Mouse (Mus musculus) hindbrain, embryonic 14.5 days (tissue): ENCODE measurements around the gene Dhx58. TPM values are rescaled to one million over a fixed set of nuclear protein-coding genes. Genes with fewer than 3 reads are reported as not detected.

Source experiments
- ATAC-seq: fragments of 200-750 bp; cut with Nextera tagmentation; 2 replicates; pipeline ENCODE4 v1.8.0; 2017; ENCODE audit warnings: moderate number of reproducible peaks, mild to moderate bottlenecking, moderate TSS enrichment, moderate library complexity; ENCODE audit not compliant: low FRiP score
- DNase-seq: peaks from one replicate; pipeline ENCODE4 v3.0.0-alpha.2; 2015; ENCODE audit warnings: low spot score
- H3K27ac ChIP-seq: fragments of 300-500 bp; sonication (generic); 2 replicates; pipeline ENCODE4 v1.5.1; 2014; ENCODE audit warnings: mild to moderate bottlenecking, moderate library complexity
- H3K27me3 ChIP-seq: fragments of 300-500 bp; sonication (generic); 2 replicates; pipeline ENCODE4 v1.6.1; 2014; ENCODE audit warnings: mild to moderate bottlenecking, low read length, mixed read lengths; ENCODE audit not compliant: control insufficient read depth, insufficient read depth
- H3K36me3 ChIP-seq: fragments of 300-500 bp; sonication (generic); replicated peaks from 2 replicates; pipeline ENCODE4 v1.6.1; 2014; ENCODE audit not compliant: control insufficient read depth, insufficient read depth
- H3K4me1 ChIP-seq: fragments of 300-500 bp; sonication (generic); replicated peaks from 2 replicates; pipeline ENCODE4 v1.6.1; 2014; ENCODE audit warnings: antibody characterized with exemption, low read length, mixed read lengths; ENCODE audit not compliant: control insufficient read depth, insufficient read depth
- H3K4me2 ChIP-seq: fragments of 300-500 bp; sonication (generic); replicated peaks from 2 replicates; pipeline ENCODE4 v1.6.1; 2014; ENCODE audit warnings: mild to moderate bottlenecking, moderate library complexity
- H3K4me3 ChIP-seq: fragments of 300-500 bp; sonication (generic); replicated peaks from 2 replicates; pipeline ENCODE4 v1.5.1; 2014; ENCODE audit warnings: mild to moderate bottlenecking, low read length
- H3K9ac ChIP-seq: fragments of 300-500 bp; sonication (generic); 2 replicates; pipeline ENCODE4 v1.6.1; 2014
- H3K9me3 ChIP-seq: fragments of 300-500 bp; sonication (generic); 2 replicates; pipeline ENCODE4 v1.6.1; 2016; ENCODE audit warnings: low read length; ENCODE audit not compliant: control insufficient read depth
- WGBS: fragments of 180-500 bp; shearing (Covaris S2); extraction: QIAGEN DNeasy Blood & Tissue Kit; methylation state at CpG from one replicate; pipeline ENCODE4 v1.1.7; 2014; 5-methylcytosine and 5-hydroxymethylcytosine counted together
- polyA plus RNA-seq: library from polyadenylated mRNA; unstranded; fragments of >200 nt; fragmentation: Nextera tagmentation; extraction: Ambion mirVana; gene quantifications from 2 replicates; pipeline ENCODE4 v1.2.1, GENCODE M21; 2014

Dhx58 gene
- polyA plus RNA-seq, 1 experiment from 2014 or later, result 1.7 TPM

DNA sequence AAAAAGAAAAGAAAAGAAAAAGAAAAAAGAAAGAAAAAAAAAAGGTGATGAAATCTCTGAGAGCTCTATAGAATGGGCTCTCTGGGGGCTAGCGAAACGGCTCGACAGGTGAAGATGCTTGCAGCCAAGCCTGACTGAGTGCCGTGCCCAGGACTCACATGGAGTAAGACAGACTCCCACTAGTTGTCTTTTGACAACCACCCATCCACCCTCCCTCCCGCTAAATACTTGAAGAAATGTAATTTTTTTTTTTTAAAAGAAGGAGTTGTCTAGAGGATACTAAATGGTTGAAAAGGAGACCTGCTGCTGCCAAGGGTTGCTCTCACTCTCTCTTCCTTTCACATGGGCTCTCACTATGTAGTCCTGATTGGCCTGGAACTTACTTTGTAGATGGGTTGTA lies 34.7 kb upstream of the Dhx58 start:
- peaks cover 9% of the 10 kb centered on the region for H3K4me1 ChIP-seq
- H3K9me3 ChIP-seq, result no peaks in the 10 kb centered on the region
- 12% methylated on average over 5 of the region's 5 CpGs for whole genome bisulfite sequencing
- H3K9ac ChIP-seq, result peak overlapping the region; percentile 68
- no peaks in the 10 kb centered on the region for H3K27me3 ChIP-seq
- H3K36me3 ChIP-seq, result peaks cover 21% of the 10 kb centered on the region
- no peak for ATAC-seq
- peak overlapping the region; percentile 55 for H3K4me2 ChIP-seq
- H3K4me3 ChIP-seq, result peak overlapping the region; percentile 89
- peak overlapping the region; percentile 79; the same call in 1 of the 2 replicates for H3K27ac ChIP-seq
- no peak for DNase-seq

DNA sequence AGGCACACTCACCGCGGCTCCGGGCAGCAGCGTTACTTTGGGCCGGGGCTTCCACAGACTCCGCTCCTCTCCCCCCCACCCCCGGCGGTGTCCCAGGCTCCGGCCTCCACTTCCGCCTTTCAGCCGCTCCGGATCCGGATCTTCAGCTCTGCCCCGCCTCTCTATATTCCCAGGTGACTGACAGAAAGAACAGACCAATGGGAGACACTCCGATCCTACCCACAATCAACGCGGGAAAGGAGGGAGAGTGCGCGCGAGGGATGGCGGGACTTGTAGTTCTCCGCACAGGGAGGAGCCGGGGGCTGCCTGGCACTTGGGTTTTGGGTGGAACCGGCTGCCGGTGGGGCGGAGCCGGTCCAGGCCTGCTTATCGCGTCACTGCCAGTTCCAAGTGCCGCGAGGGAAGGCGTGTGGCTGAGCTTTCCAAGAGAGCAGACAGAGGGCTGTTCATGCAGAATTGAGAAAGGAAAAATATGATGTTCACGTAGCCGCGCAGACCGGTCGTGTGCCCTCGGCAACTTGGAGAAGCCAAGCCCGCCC lies 34.1 kb upstream of the Dhx58 start, which contains the start of gene Rab5c:
TSS of gene Rab5c (minus strand) at position 150 of the 539 bp plus-strand sequence.
- H3K4me2 ChIP-seq, result peak within 1 kb of the TSS; percentile 76
- no peaks in the 10 kb centered on the region for H3K27me3 ChIP-seq
- WGBS, result under 1% methylated on average over 38 of the region's 39 CpGs
- H3K36me3 ChIP-seq, result peaks cover 19% of the 10 kb centered on the region
- no peaks in the 10 kb centered on the region for H3K9me3 ChIP-seq
- peak; percentile 99 for ATAC-seq
- peak within 1 kb of the TSS; percentile 89 for H3K4me3 ChIP-seq
- H3K4me1 ChIP-seq, result peaks cover 9% of the 10 kb centered on the region
- peak within 1 kb of the TSS; percentile 79 for H3K27ac ChIP-seq
- peak; percentile 97 for DNase-seq
- H3K9ac ChIP-seq, result peak within 1 kb of the TSS; percentile 93

DNA sequence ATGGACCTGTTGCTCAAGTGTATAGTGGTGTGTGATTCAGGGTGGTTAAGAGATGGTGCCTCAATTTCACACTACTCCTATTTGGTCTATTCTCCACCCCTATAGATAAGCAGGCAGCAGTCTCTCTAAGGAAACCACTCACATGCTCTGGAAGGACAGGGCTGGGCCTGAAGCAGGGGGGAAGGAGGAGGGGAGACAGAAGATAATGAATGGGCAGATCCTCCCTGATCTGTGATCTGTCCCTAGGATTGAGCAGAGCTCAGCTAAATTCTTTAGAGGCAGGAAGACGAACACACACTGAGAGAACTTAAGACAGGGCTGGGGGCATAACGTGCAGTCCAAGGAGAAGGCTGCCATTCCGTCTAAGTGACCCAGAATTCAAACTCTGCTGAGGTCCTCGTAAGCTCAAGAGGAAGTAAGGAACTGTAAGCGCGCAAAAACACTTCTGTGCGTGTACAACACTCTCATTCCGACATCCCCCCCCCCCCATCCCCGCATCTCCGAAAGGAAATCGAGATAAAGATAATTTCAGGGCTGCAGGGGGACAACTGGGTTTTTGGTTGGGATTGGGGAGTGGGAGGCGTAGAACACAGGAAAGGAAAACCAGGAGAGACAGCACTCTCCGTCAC lies 33.1 kb upstream of the Dhx58 start:
- no peak for ATAC-seq

DNA sequence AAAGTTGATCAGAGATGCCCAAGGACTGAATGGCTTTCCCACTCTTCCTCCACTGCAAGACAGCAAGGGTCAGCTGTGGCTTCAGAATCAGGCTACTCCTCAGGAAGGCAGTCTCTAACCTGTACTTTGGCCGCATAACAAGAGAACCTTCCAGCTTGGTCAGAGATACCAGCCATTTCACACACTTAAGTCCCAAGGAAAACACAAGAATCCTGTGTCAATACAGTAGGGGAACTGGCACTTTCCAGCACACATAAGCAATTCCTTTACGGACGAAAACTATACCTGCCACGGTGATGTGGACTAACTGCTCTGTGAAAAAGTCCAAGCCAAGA lies 32.6 kb upstream of the Dhx58 start:
- H3K27ac ChIP-seq, result no peak overlapping the region
- peaks cover 8% of the 10 kb centered on the region for H3K36me3 ChIP-seq
- H3K9ac ChIP-seq, result peak overlapping the region; percentile 93; the same call in 1 of the 2 replicates
- no peak for ATAC-seq
- H3K4me3 ChIP-seq, result peak overlapping the region; percentile 89
- no peak for DNase-seq
- WGBS, result 85% methylated on average over 4 of the region's 4 CpGs
- peak overlapping the region; percentile 76 for H3K4me2 ChIP-seq
- H3K27me3 ChIP-seq, result no peaks in the 10 kb centered on the region
- no peaks in the 10 kb centered on the region for H3K9me3 ChIP-seq
- H3K4me1 ChIP-seq, result peaks cover 9% of the 10 kb centered on the region

More for the DNA sequence above, 33.1 kb upstream of the Dhx58 start:
- H3K4me2 ChIP-seq, result peak overlapping the region; percentile 76
- DNase-seq, result no peak
- peaks cover 10% of the 10 kb centered on the region for H3K36me3 ChIP-seq
- no peaks in the 10 kb centered on the region for H3K9me3 ChIP-seq
- H3K4me1 ChIP-seq, result peaks cover 9% of the 10 kb centered on the region
- peak overlapping the region; percentile 30; the same call in 1 of the 2 replicates for H3K27ac ChIP-seq
- WGBS, result 2% methylated on average over 13 of the region's 13 CpGs
- no peaks in the 10 kb centered on the region for H3K27me3 ChIP-seq
- H3K9ac ChIP-seq, result peak overlapping the region; percentile 93
- peak overlapping the region; percentile 89 for H3K4me3 ChIP-seq

DNA sequence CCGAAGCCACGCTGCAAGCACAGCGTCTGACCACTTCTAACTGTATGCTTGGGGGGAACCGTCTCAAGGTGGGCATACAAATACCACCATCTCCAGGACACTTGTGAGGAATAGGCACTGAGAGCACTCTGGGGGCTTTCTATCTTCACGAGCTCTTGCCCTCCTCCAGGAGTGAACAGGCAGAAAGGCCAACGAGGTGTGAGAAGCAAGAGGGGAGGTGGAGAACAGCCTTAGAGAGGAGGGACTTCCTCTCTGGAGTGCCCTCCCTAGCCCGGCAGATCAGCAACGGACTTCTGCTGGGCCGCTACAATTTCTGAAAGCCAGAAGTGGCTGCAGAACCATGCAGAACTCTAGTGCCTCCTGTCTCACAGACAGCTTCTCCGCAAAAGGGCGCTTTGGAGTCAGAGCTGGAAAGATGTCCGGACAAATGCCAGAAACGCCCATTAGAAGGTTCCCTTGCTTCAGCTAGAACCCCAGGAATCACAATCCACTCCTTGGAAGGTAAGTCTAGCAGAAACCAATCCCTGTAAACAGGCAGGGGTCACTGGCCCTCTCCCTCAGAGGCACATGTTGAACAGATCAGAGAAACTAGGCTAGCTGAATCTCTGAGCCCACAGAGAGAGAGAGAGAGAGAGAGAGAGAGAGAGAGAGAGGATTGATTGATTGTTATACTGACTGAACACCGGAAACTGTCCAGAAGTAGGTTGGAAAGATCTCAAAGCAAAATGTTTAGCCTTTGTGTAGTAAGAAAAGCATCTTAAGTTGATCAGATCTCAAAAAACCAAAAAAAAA lies 32.1 kb upstream of the Dhx58 start:
- H3K9ac ChIP-seq, result 0 out of 2 replicates have a peak overlapping the region, but pooled peaks have one; percentile 93
- H3K36me3 ChIP-seq, result peaks cover 2% of the 10 kb centered on the region; the same call in 1 of the 2 replicates
- no peak overlapping the region for H3K4me2 ChIP-seq
- no peaks in the 10 kb centered on the region for H3K27me3 ChIP-seq
- 87% methylated on average over 14 of the region's 14 CpGs for WGBS
- no peak for DNase-seq
- H3K4me3 ChIP-seq, result peak overlapping the region; percentile 89; the same call in 1 of the 2 replicates
- no peak overlapping the region for H3K27ac ChIP-seq
- no peaks in the 10 kb centered on the region for H3K9me3 ChIP-seq
- ATAC-seq, result no peak
- H3K4me1 ChIP-seq, result peaks cover 9% of the 10 kb centered on the region

DNA sequence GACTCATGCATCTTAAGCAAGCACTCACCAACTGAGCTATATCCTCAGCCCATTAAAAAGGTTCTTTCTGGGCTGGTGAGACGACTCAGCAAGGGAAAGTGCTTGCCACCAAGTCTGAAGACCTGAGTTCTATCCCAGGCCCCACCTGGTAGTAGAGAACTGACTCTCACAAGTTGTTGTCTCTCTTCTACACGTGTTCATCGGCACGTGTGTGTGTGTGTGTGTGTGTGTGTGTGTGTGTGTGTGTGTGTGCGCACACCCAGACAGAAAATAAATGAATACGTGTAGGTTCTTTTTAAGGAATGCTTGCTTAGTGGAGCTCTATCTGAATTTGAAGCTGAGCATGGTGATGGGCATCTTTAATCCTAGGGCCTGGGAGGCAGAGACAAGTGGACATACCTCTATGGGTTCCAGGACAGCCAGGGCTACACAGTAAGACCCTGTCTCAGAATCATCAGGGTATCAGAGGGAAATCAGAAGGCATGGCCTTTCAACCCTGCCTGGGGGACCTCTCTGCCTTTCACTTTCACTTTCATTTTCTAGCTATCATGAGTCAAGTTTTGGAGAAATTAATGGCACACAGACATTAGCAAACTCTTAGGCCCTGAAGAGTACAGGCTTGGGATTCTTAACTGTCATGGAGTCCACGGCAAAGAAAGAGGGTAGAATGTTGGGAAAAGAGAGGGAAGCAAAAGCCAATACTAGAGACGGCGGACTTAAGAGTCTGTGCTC lies 31.2 kb upstream of the Dhx58 start:
- no peaks in the 10 kb centered on the region for H3K27me3 ChIP-seq
- WGBS, result 90% methylated on average over 9 of the region's 9 CpGs
- H3K27ac ChIP-seq, result no peak overlapping the region
- ATAC-seq, result no peak
- DNase-seq, result no peak
- H3K4me2 ChIP-seq, result no peak overlapping the region
- H3K9ac ChIP-seq, result no peak overlapping the region
- no peaks in the 10 kb centered on the region; the same call in 1 of the 2 replicates for H3K36me3 ChIP-seq
- no peak overlapping the region for H3K4me3 ChIP-seq
- H3K4me1 ChIP-seq, result peaks cover 9% of the 10 kb centered on the region
- no peaks in the 10 kb centered on the region for H3K9me3 ChIP-seq

DNA sequence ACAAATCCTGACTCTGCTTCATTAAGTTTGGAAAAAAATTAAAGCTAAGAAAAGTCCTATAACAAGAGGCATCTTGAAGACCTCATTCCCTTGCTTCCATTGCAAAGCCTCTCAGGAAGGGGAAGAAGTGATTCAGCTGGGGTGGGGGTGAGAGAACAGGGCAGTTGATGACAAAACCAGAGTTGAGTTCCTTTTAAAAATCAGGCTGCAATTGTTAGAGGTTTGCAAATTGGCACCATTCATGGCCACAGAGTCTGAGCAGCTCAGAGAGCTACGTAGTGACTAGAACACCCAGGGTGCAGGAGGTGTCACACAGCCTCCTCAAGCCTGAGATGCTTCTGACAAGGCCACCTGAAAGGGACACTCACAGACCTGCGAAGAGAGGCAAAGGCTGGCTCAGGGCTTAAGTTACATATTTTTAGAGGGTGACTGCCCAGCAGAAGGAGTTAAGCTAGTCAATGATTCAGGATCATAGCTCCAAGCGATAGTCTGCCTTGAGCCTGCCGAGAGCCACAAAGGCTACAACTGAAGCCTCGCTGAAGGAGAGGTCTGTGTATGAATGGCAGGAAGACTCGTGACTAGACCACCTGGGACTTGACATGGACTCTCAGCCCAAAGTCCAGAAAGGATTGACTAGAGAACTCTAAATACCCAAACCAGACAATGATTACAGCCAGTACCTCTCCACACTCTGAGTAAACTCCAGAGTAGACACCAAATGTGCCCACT lies 26.6 kb upstream of the Dhx58 start:
- ATAC-seq, result no peak
- Histone ChIP-seq H3K27me3 (no peaks in the 10 kb centered on the region), H3K9me3 (no peaks in the 10 kb centered on the region), H3K4me2 (no peak overlapping the region), H3K9ac (no peak overlapping the region), H3K4me3 (no peak overlapping the region), H3K27ac (no peak overlapping the region), H3K4me1 (no peaks in the 10 kb centered on the region), H3K36me3 (peaks cover 13% of the 10 kb centered on the region)
- whole genome bisulfite sequencing, result 85% methylated on average over 6 of the region's 6 CpGs
- DNase-seq, result no peak

DNA sequence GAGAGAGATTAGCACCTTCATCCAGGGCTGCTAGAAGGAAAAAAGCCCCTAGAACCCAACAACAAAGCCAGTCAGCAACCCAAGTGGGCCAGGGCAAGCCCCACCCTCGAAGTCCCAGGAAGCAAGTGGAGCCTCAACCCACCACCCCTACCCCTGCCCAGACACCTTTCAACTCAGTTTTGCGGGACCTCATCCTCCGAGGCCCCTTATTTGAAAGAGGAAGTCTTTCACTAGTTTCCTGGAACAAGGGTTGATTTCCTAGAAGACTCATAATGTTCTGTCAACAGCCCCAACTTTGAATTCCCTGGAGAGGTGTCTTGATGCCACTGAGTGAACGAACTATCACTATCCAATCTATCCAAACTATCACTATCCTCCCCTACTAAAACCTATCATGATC lies 25.9 kb upstream of the Dhx58 start:
- Histone ChIP-seq H3K4me1 (no peaks in the 10 kb centered on the region), H3K4me2 (no peak overlapping the region), H3K36me3 (peaks cover 13% of the 10 kb centered on the region), H3K4me3 (no peak overlapping the region), H3K27ac (no peak overlapping the region), H3K9ac (no peak overlapping the region), H3K9me3 (no peaks in the 10 kb centered on the region), H3K27me3 (no peaks in the 10 kb centered on the region)
- WGBS, result 90% methylated on average over 4 of the region's 4 CpGs
- DNase-seq (no peak), ATAC-seq (no peak)
